ENCODE assay signal across 21 mouse cellular contexts in genomic region chr11:110697067-110697466, GRCm38 (mm10).
DNase-seq lines count a peak whose midpoint lies in the region; ATAC-seq lines count a peak whose summit lies in the region.
"Had no signal": no experiment of that assay in that cellular context is flagged by ENCODE, and none has a peak within 500 bp of the region (broad histone marks: within the 10 kb centered on the region; RNA-seq: fewer than 3 reads in every experiment).

No protein-coding gene starts in this region.

- peak; percentile 40; the same call in 1 of the 2 replicates for ATAC-seq in common myeloid progenitor, adult 5-6 weeks (replicated peaks; ENCODE audit: low read depth, poor library complexity, severe bottlenecking)
- peak; percentile 77 for ATAC-seq in megakaryocyte progenitor cell, adult 5-6 weeks (replicated peaks; ENCODE audit: poor library complexity)
- no peak for ATAC-seq in erythroid progenitor cell, adult 5-6 weeks (replicated peaks; ENCODE audit: low FRiP score, poor library complexity, severe bottlenecking)
- ATAC-seq: forebrain, embryonic 16.5 days; hindbrain, postnatal 0 days; intestine, embryonic 15.5 days; liver, embryonic 12.5 days; liver, postnatal 0 days; midbrain, embryonic 16.5 days had no signal

- DNase-seq in lung, postnatal 25 days (ENCODE audit: low spot score) = peak; percentile 3
- no peak for DNase-seq in lung, adult 18-20 months
- no peak for DNase-seq in thymus, postnatal 0 days (ENCODE audit: low spot score)
- DNase-seq in thymus, postnatal 10 days (ENCODE audit: low spot score in 2 of 2) = no peak
- DNase-seq: adrenal gland, adult 8-10 months; cerebellum, adult 8-10 months; cerebellum, postnatal 25 days; kidney, adult 2 months; kidney, postnatal 36 days; left cerebral cortex, postnatal 4 days; liver, postnatal 0 days; lung, postnatal 4 days; thymus, postnatal 36 days had no signal
